Mouse (Mus musculus) thymus, adult 2 months (tissue): Measurements from ENCODE around the gene Nfatc3.

Experiments
- CTCF ChIP-seq: fragments of 200-500 bp; IDR thresholded peaks from 2 replicates; pipeline ENCODE4 v1.5.1; 2012; ENCODE audit warnings: mild to moderate bottlenecking, control low read depth, low read length, moderate library complexity, borderline replicate concordance; ENCODE audit not compliant: control insufficient read depth, poor library complexity, insufficient read depth; ENCODE audit errors: extremely low read depth
- POLR2A ChIP-seq: fragments of 200-500 bp; IDR thresholded peaks from 2 replicates; pipeline ENCODE4 v1.6.1; 2012; ENCODE audit warnings: mild to moderate bottlenecking, low read length, control low read depth, moderate library complexity; ENCODE audit not compliant: control insufficient read depth, poor library complexity, insufficient read depth; ENCODE audit errors: extremely low read depth

DNA sequence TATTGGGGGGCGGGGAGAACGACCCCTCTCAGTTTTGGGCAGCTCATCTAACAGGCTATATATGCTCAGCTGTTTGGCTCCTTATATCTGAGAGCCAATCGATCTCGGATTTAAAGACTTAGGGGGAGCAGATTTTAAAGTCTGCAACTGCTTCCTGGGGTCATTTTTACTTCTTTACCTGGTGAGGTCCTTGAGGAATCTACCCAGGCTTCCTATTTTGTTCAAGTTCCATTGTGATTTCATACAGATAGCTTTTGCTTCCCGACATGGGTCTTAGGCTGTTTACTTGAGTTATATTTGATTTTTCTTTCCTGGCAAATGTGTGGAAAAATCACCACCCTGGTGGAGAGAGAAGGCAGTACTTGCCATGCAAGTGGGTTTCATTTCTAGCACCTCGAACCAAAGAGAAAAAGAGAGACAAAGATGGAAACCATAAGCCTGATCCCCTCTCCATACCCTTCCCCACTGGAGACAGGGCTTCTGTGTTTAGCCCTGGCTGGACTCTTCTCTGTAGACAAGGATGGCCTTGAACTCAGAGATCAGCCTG, 111.4 kb downstream of the Nfatc3 start:
- TF ChIP-seq POLR2A = no peak
- TF ChIP-seq CTCF = no peak
